Mouse (Mus musculus): ENCODE measurements around the gene Clec2h.
"Not testable (repeated sequence)": the region's sequence is repeated elsewhere in the genome, so short reads cannot be mapped to it uniquely, and the experiment has no call there.

The Clec2h gene

GRCm38 (mm10) chr6:128662206-128662605 is at the start of gene Clec2h:
Gene Clec2h (plus strand): TSS chr6:128662385.
- no peak for DNase-seq (ENCODE audit: low read depth)

GRCm38 (mm10) chr6:128622733-128623132 is 39.5 kb upstream of the Clec2h start:
- DNase-seq (ENCODE audit: low read depth), result no peak

DNA sequence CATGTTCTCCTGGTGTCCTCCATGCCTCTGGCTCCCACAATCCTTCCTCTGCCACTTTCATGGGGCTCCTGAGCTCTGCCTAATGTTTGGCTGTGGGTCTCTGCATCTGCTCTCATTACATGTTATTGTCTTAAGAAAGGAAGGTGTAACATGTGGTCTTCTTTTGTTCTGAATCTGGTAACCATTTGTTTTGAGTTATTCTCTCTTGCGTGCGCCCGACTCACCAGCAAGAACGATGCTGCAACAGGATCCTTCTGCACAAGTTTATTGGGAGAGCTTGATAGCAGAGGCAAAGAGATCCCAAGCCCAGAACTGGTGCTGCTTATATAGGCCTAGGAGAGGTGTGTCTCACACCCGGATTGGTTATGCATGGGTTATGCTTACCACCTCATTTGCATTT is 38.8 kb upstream of the Clec2h start, which contains the start of gene Klrb1a:
Gene Klrb1a, minus strand, starts transcription at position 101 of the 400 bp plus-strand sequence.
- DNase-seq (ENCODE audit: low read depth), result not testable (repeated sequence)

DNA sequence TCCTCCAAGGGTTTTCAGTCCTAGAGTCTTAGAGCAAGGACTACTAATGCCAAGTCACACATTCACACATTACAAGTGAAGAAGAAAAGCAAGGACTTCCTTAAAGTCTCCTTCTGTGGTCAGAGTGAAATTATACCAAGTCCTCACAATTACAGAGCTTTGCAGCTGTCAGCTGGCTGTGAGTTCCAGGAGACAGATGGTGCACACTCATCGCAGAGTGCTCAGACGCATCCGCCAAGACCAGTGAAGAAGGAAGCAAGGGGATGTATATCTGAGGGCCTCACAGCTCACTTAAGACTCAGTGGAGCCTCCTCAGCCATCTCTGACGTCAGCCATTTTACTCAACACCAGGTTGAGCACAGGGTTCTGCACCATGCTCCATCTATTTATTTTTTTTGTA is 37.8 kb upstream of the Clec2h start:
- no peak for DNase-seq (ENCODE audit: low read depth)

DNA sequence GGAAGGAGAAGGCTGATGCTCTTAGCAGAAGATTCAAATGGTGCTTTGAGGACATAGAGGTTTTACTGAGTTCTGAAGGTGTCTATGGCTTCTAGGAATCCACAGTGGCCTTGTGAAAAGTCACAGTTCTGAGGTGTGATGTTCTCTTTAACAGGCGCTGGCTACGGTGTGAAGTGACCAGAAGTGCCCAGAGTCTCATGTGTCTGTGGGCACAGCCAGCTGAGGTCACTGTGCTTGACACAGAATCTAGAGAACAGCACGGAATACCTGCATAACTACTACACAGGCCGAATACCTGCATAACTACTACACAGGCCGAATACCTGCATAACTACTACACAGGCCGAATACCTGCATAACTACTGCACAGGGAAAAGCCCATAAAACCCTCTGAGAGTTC is 36.9 kb upstream of the Clec2h start:
- DNase-seq (ENCODE audit: low read depth), result not testable (repeated sequence)

- DNase-seq (ENCODE audit: low read depth), result peak; percentile 4
These were observed 32.1 kb upstream of the Clec2h start for GRCm38 (mm10) chr6:128629771-128630739.

DNA sequence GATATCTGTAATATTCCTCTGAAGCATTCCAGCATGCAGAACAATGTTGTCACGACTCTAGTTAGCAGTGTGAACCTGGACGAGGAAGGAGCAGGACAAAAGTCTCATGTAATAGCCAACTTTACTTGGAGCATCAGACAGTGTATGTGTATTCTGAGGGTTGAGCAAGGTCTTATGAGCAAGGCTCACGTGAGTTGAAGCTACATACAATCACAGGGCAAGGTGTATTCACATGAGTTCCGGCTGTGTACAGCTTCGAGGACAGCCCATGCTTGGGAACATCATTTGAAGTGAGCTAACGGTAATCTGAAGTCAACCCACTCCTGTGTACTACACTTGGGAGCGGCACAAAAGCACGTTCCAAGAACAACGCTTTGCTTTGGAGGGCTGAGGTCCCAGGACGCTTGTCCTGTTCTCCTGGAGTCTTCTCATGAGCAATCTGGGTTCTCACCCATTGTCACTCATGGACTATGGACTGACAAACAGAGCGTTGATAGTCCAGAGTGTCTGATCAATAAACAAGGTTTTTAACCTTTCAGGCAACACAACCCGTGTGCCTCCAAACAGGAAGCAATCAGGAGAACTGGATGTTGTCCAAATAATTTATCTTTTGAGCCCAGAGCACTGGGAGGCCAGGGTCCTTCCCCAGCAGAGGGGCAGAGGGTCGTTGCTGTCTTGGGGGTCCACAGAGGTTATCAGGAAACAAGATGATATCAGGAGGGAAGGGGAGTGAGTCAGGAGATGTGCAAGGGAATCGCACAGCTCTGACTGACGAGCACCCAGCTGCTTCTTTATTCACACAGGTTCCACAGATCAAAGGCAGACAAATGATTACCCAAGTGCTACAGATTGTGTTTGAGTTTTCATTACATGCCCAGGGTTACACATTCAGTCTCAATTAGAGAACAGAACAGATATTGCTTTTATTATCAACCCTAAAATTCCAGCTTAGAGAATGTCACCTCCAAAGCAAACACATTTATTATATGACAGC is 31.0 kb upstream of the Clec2h start:
- not testable (repeated sequence) for DNase-seq (ENCODE audit: low read depth)

DNA sequence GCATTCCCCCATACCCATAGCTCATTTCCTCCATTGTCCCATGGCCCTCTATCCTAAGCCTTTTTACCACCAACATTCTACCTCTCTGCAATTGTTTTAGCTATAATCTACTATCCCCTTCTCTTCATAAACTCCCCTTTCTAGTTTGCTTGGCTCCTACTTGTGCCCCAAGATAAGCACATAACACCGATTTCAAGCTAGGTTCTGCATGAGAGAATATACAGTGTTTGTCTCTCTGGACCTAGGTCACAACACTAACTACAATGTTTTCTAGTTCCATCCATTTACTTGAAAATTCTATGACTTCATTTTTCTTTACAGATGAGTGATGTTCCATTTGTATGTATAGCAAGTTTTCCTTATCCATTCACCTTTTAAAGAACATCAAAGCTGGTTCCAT is 21.5 kb upstream of the Clec2h start:
- DNase-seq (ENCODE audit: low read depth), result no peak

- DNase-seq (ENCODE audit: low read depth), result no peak
These were observed 21.0 kb upstream of the Clec2h start for GRCm38 (mm10) chr6:128641116-128641716.

- DNase-seq (ENCODE audit: low read depth), result no peak
These were observed 18.2 kb upstream of the Clec2h start for GRCm38 (mm10) chr6:128643999-128644398.

DNA sequence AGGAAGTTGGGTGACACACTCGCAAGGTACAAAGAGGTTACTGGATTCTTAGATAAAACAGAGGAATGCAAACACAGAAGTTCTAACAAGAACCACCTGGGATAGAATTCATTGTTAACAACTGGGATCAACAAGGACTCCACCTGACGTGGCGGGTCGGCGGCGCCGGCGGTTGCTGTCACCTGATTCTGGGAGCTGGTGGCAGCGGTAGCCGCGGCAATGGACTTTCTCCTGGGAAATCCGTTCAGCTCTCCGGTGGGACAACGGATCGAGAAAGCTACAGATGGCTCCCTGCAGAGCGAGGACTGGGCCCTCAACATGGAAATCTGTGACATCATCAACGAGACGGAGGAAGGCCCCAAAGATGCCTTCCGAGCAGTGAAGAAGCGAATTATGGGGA is 17.5 kb upstream of the Clec2h start:
- not testable (repeated sequence) for DNase-seq (ENCODE audit: low read depth)

DNA sequence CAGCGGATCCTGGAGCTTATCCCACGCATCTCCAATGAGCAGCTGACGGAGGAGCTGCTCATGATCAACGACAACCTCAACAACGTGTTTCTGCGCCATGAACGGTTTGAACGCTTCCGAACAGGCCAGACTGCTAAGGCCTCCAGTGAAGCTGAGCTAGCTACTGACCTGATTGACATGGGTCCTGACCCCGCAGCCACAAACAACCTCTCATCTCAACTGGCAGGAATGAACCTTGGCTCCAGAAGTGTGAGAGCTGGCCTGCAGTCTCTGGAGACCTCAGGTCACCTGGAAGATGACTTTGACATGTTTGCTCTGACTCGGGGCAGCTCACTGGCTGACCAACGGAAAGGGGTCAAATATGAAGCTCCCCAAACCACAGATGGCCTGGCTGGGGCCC is 16.5 kb upstream of the Clec2h start:
- DNase-seq (ENCODE audit: low read depth), result not testable (repeated sequence)

DNA sequence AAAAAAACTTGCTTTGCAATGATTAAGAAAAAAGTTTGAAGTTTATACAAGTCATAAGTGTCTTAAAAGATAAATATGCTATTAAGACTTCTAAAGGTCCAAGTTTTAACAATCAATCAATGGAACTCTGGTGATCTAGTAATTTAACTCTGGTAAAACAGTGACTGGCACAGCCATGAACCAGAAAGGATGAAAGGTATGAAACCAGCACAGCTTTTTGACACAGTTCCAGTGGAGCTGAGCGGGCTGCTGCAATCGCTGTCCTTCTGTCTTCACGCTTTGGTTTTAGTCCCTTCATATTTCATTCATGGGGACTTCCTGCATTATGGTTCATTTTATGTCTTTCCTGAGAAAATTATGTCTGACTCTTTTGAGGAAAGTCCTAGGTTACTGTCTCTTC is 12.5 kb upstream of the Clec2h start:
- DNase-seq (ENCODE audit: low read depth), result no peak

- DNase-seq (ENCODE audit: low read depth), result no peak
These were observed 12.0 kb upstream of the Clec2h start for GRCm38 (mm10) chr6:128650187-128650586.

DNA sequence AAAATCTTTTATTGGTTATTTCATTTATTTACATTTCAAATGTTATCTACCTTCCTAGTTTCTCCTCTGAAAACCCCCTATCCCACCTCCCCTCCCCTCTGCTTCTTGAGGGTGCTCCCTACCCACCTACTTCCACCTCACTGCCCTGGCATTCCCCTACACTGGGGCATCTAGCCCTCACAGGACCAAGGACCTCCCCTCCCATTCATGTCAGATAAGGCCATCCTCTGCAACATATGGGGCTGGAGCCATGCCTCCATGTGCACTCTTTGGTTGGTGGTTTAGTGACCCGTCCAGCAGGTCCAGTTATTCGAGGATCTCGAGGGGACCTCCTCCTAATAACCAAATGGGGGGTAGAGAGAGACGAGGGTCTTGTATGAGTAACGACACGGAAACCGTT is 11.4 kb upstream of the Clec2h start:
- DNase-seq (ENCODE audit: low read depth), result not testable (repeated sequence)

- DNase-seq (ENCODE audit: low read depth), result no peak
These were observed 9.2 kb upstream of the Clec2h start for GRCm38 (mm10) chr6:128652938-128653337.

GRCm38 (mm10) chr6:128661249-128661648 is 936 bp upstream of the Clec2h start:
- no peak for DNase-seq (ENCODE audit: low read depth)

DNA sequence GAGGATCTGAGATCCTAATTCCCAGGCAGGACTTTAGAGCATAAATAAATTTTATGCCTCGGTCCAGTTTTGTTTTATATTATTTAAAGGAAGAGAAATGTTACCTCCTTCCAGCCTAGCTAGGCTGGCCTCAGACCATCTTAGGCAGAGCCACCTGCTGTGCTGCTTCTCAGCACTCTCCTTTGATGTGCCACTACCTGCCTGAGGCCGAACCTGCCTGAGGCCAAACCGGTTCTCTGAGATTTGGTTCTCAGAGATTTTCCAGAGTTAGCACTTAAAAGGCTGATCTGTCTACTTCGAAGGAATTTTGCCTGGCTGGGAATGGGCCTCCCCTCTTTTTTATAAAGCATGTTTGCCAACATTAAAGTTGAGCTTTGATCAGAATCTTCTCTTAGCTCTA is 7.8 kb downstream of the Clec2h start:
- DNase-seq (ENCODE audit: low read depth), result no peak

DNA sequence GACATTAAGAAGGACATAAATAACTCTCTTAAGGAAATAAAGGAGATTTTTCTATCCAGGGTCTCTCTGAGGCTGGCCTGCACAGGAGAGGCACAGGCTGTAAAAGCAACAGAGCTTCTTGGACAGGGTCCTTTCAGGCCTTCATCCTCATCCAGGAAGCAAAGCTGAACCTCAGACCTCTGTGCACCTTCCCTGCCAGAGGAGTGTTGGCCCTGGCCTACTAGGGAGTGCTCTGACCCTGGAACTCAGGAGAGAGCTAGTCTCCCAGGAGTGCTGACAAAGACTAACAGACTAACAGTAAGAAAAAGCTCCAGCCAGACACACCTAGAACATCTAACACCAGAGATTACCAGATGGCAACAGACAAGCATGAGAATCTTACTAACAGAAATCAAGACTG is 17.4 kb downstream of the Clec2h start:
- no peak for DNase-seq (ENCODE audit: low read depth)

- DNase-seq (ENCODE audit: low read depth), result no peak
These were observed 39.5 kb downstream of the Clec2h start for GRCm38 (mm10) chr6:128701691-128702090.

DNA sequence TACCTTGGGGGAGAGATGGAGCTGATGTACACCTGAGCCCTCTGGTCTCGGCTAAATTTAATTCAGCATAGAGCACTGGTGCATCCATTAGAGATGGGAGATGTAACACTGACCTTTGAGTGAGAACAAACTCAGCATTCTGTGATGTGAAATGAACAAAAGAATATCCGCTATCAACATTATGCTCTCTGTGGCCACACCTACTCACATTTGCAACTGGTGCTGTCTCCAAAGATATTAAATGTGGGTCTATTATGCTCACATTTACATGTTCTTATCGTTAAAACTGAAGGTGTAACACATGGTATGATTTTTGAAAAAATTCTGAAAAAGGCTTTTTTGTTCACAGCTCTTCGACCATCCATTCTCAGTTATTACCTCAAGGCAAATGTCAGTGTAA is 60.8 kb downstream of the Clec2h start, which contains the start of gene Klrb1:
Gene Klrb1, minus strand, starts transcription at position 101 of the 400 bp plus-strand sequence.
- no peak for DNase-seq (ENCODE audit: low read depth)
